Mouse (Mus musculus) ES-Bruce4 (cell line): ENCODE results near the gene Rap1gap2.

Experiments
- CTCF ChIP-seq: IDR thresholded peaks from one replicate; pipeline ENCODE4 v1.8.1; 2011; ENCODE audit warnings: low read depth, low read length
- EP300 ChIP-seq: IDR thresholded peaks from 2 replicates; pipeline ENCODE4 v1.6.1; 2011; ENCODE audit warnings: low read depth, low read length; ENCODE audit not compliant: insufficient read depth
- POLR2A ChIP-seq: IDR thresholded peaks from one replicate; pipeline ENCODE4 v1.8.1; 2011; ENCODE audit warnings: low read length; ENCODE audit not compliant: insufficient read depth

- no peak for TF ChIP-seq CTCF
- no peak for TF ChIP-seq EP300
- TF ChIP-seq POLR2A = no peak
Measured at GRCm38 (mm10) chr11:74655941-74656340, 45.2 kb upstream of the Rap1gap2 start.
